Comparison of ENCODE assay signal across 29 mouse cellular contexts in the genomic region with DNA sequence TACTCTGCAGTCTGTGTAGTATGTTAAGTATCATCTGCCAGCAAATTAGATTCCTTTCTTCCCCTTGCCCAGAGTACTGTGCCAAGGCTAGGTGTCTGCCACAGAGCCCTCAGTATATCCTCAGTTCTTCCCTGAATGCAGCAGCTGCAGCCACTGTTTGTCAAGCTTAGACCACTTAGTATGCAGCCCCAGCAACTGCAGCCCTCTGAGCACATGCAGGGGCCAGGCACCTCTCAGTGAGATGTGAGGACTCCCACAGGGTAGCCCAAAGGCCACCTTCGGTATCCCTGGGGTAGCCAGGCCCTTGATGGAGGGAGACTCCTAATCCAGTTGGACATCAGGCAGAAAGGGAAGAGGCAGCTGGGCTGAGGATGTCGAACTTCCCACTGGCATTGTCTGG. TPM values are rescaled to one million over a fixed set of nuclear protein-coding genes. Genes with fewer than 3 reads are reported as not detected.
DNase-seq lines count a peak whose midpoint lies in the region; ATAC-seq and TF ChIP-seq lines count a peak whose summit lies in the region.
"Had no signal": no experiment of that assay in that cellular context is flagged by ENCODE, and none has a peak within 500 bp of the region (broad histone marks: within the 10 kb centered on the region; RNA-seq: fewer than 3 reads in every experiment).

No protein-coding gene starts in this region.

- H3K9me3 ChIP-seq in forebrain, postnatal 0 days (ENCODE audit: low read length), result no peaks in the 10 kb centered on the region
- no peaks in the 10 kb centered on the region for H3K9me3 ChIP-seq in forebrain, embryonic 12.5 days
- no peaks in the 10 kb centered on the region for H3K9me3 ChIP-seq in neural tube, embryonic 12.5 days
- H3K9me3 ChIP-seq in midbrain, embryonic 16.5 days (replicated peaks; ENCODE audit: control insufficient read depth, low read length, poor library complexity, severe bottlenecking), result no peaks in the 10 kb centered on the region
- H3K9me3 ChIP-seq: embryonic facial prominence, embryonic 10.5 days; embryonic facial prominence, embryonic 15.5 days; intestine, embryonic 15.5 days; limb, embryonic 13.5 days; lung, embryonic 15.5 days had no signal

- no peak overlapping the region; the same call in 1 of the 2 replicates for H3K27ac ChIP-seq in forebrain, postnatal 0 days (ENCODE audit: low read depth, low read length)
- no peak overlapping the region for H3K27ac ChIP-seq in forebrain, embryonic 12.5 days
- H3K27ac ChIP-seq in neural tube, embryonic 12.5 days, result no peak overlapping the region
- no peak overlapping the region for H3K27ac ChIP-seq in midbrain, embryonic 16.5 days (ENCODE audit: low read length)
- H3K27ac ChIP-seq: embryonic facial prominence, embryonic 10.5 days; embryonic facial prominence, embryonic 15.5 days; heart, adult 2 months; hindbrain, postnatal 0 days; intestine, embryonic 15.5 days; layer of hippocampus, adult 2 months; left cerebral cortex, adult 2 months; limb, embryonic 13.5 days; lung, embryonic 15.5 days had no signal

- H3K4me3 ChIP-seq in forebrain, postnatal 0 days (ENCODE audit: low read depth, low read length), result no peak overlapping the region
- no peak overlapping the region for H3K4me3 ChIP-seq in forebrain, embryonic 12.5 days (replicated peaks)
- no peak overlapping the region for H3K4me3 ChIP-seq in neural tube, embryonic 12.5 days
- H3K4me3 ChIP-seq in midbrain, embryonic 16.5 days (ENCODE audit: low read depth, low read length), result no peak overlapping the region
- H3K4me3 ChIP-seq: embryonic facial prominence, embryonic 10.5 days; embryonic facial prominence, embryonic 15.5 days; heart, adult 2 months; heart, embryonic 12.5 days; intestine, embryonic 15.5 days; layer of hippocampus, adult 2 months; left cerebral cortex, adult 2 months; limb, embryonic 13.5 days; lung, embryonic 15.5 days had no signal

- 0 out of 2 replicates have a peak, but pooled peaks cover 4% of the 10 kb centered on the region for H3K27me3 ChIP-seq in forebrain, postnatal 0 days (ENCODE audit: insufficient read depth, low read length)
- H3K27me3 ChIP-seq in forebrain, embryonic 12.5 days, result peaks cover 70% of the 10 kb centered on the region
- H3K27me3 ChIP-seq in neural tube, embryonic 12.5 days (replicated peaks), result peaks cover 22% of the 10 kb centered on the region
- 0 out of 2 replicates have a peak, but pooled peaks cover 4% of the 10 kb centered on the region for H3K27me3 ChIP-seq in midbrain, embryonic 16.5 days (ENCODE audit: control insufficient read depth, insufficient read depth, low read depth, low read length)

- WGBS in forebrain, postnatal 0 days, result 3% methylated on average over 2 of the region's 2 CpGs
- 2% methylated on average over 2 of the region's 2 CpGs for WGBS in forebrain, embryonic 12.5 days
- 12% methylated on average over 2 of the region's 2 CpGs for WGBS in neural tube, embryonic 12.5 days
- WGBS in midbrain, embryonic 16.5 days, result 3% methylated on average over 2 of the region's 2 CpGs

- peaks cover 15% of the 10 kb centered on the region; the same call in 1 of the 2 replicates for H3K36me3 ChIP-seq in forebrain, postnatal 0 days (ENCODE audit: insufficient read depth)
- peaks cover 16% of the 10 kb centered on the region; the same call in 1 of the 2 replicates for H3K36me3 ChIP-seq in forebrain, embryonic 12.5 days (replicated peaks)
- H3K36me3 ChIP-seq in neural tube, embryonic 12.5 days, result peaks cover 44% of the 10 kb centered on the region
- H3K36me3 ChIP-seq in midbrain, embryonic 16.5 days (ENCODE audit: control insufficient read depth, insufficient read depth, low read length), result peaks cover 6% of the 10 kb centered on the region
- H3K36me3 ChIP-seq: embryonic facial prominence, embryonic 10.5 days; embryonic facial prominence, embryonic 15.5 days; heart, embryonic 12.5 days; intestine, embryonic 15.5 days; limb, embryonic 13.5 days; lung, embryonic 15.5 days had no signal

- H3K4me1 ChIP-seq in forebrain, postnatal 0 days (ENCODE audit: insufficient read depth), result peaks cover 5% of the 10 kb centered on the region; the same call in 1 of the 2 replicates
- H3K4me1 ChIP-seq in forebrain, embryonic 12.5 days, result peaks cover 34% of the 10 kb centered on the region
- peaks cover 27% of the 10 kb centered on the region for H3K4me1 ChIP-seq in neural tube, embryonic 12.5 days
- peaks cover 15% of the 10 kb centered on the region for H3K4me1 ChIP-seq in midbrain, embryonic 16.5 days (ENCODE audit: control insufficient read depth, insufficient read depth, low read length)
- H3K4me1 ChIP-seq: intestine, embryonic 15.5 days; lung, embryonic 15.5 days had no signal

- ATAC-seq in forebrain, postnatal 0 days, result peak; percentile 53
- ATAC-seq in forebrain, embryonic 12.5 days (ENCODE audit: low FRiP score), result no peak
- peak; percentile 32; the same call in 1 of the 2 replicates for ATAC-seq in neural tube, embryonic 12.5 days (ENCODE audit: low FRiP score, low read depth)
- ATAC-seq in midbrain, embryonic 16.5 days, result 0 out of 2 replicates have a peak, but pooled peaks have one; percentile 27
- ATAC-seq: CD4-positive, CD25-positive, alpha-beta regulatory T cell, adult 4 months; hindbrain, postnatal 0 days; intestine, embryonic 15.5 days had no signal

- no peak overlapping the region for H3K9ac ChIP-seq in forebrain, postnatal 0 days
- no peak overlapping the region for H3K9ac ChIP-seq in forebrain, embryonic 12.5 days
- H3K9ac ChIP-seq in neural tube, embryonic 12.5 days, result no peak overlapping the region
- H3K9ac ChIP-seq in midbrain, embryonic 16.5 days (ENCODE audit: low read depth, low read length), result no peak overlapping the region
- H3K9ac ChIP-seq: embryonic facial prominence, embryonic 15.5 days; heart, embryonic 12.5 days; intestine, embryonic 15.5 days; limb, embryonic 13.5 days; lung, embryonic 15.5 days had no signal

- no peak for DNase-seq in forebrain, postnatal 0 days
- DNase-seq in neural tube, embryonic 10.5 days (ENCODE audit: extremely low spot score, low spot score), result no peak
- no peak for DNase-seq in lung, postnatal 36 days
- DNase-seq in frontal cortex, postnatal 14 days (ENCODE audit: low spot score in 2 of 2), result no peak
- DNase-seq: adrenal gland, postnatal 25 days; cerebellum, adult 2 months; cerebellum, postnatal 14 days; heart, adult 2 months; heart, postnatal 4 days; kidney, adult 2 months; kidney, postnatal 36 days; thymus, adult 2 months; thymus, postnatal 4 days had no signal

- TF ChIP-seq CTCF in forebrain, postnatal 0 days (IDR thresholded peaks at IDR 0.05; ENCODE audit: low read depth), result no peak

- H3K4me2 ChIP-seq in forebrain, postnatal 0 days (ENCODE audit: low read depth), result no peak overlapping the region
- no peak overlapping the region for H3K4me2 ChIP-seq in forebrain, embryonic 12.5 days
- no peak overlapping the region for H3K4me2 ChIP-seq in neural tube, embryonic 12.5 days (replicated peaks)
- no peak overlapping the region for H3K4me2 ChIP-seq in midbrain, embryonic 16.5 days (ENCODE audit: low read length)
- H3K4me2 ChIP-seq: embryonic facial prominence, embryonic 15.5 days; heart, embryonic 12.5 days; intestine, embryonic 15.5 days; limb, embryonic 13.5 days; liver, embryonic 11.5 days; lung, embryonic 15.5 days had no signal

RNA-seq across cellular contexts. Expression of a gene that starts 14.5 kb away (rescaled TPM):
- total RNA-seq in forebrain, postnatal 0 days (2014; rRNA removed), result 13.2 and 17.3 TPM in 2 replicates
- 4.1 and 6.1 TPM in 2 replicates for polyA plus RNA-seq in forebrain, postnatal 0 days (2015; fragmentation: Nextera tagmentation; extraction: Ambion mirVana)
- 4.8 and 4.9 TPM in 2 replicates for polyA plus RNA-seq in forebrain, embryonic 12.5 days (2016; fragmentation: Nextera tagmentation; extraction: Ambion mirVana)
- 17.7 and 21.3 TPM in 2 replicates for polyA plus RNA-seq in neural tube, embryonic 12.5 days (2016; fragmentation: Nextera tagmentation; extraction: Ambion mirVana)
- polyA plus RNA-seq in midbrain, embryonic 16.5 days (2015; fragmentation: Nextera tagmentation; extraction: Ambion mirVana), result 12.4 and 12.7 TPM in 2 replicates
- total RNA-seq: heart, adult 2 months; megakaryocyte, adult 5-6 weeks; monocyte, adult 5-6 weeks had no signal
- polyA plus RNA-seq: CD4-positive, CD25-positive, alpha-beta regulatory T cell, adult 4 months; heart, adult 2 months; liver, embryonic 11.5 days had no signal
